Mouse (Mus musculus): ENCODE results near the gene Mcm5.

Mcm5 gene

DNA sequence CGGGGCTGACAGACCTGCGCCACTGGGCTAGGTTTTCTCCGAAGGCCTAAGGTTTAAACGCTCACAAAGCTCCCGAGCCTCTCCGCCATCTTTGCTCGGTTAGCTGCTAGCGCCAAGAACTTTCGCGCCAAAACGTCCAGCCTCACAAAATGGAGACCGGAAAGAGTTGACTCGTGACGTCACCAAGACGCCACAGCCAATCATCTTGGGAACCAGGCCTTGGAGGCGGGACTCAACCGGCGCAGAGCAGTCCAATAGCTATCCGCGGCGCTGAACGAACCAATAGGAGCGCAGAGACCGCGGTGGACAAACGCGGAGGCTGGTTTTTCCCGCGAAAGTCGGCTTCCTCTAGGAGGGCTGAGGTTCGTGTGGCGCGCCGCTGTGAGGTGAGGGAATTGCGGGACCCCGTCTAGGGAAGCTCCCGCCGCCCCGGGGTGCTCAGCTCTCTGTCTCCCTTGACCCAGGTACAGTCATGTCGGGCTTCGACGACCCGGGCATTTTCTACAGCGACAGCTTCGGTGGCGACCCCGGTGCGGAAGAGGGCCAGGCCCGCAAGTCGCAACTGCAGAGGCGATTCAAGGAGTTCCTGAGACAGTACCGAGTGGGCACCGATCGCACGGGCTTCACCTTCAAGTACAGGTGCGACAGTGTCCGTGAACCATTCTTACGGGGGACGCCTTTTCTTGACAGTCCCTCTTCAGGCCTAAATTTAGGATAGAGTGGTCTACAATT lies at the start of gene Mcm5:
Gene Mcm5 (plus strand): TSS at position 334 of the 732 bp plus-strand sequence.
- peak; percentile 99 for DNase-seq

DNA sequence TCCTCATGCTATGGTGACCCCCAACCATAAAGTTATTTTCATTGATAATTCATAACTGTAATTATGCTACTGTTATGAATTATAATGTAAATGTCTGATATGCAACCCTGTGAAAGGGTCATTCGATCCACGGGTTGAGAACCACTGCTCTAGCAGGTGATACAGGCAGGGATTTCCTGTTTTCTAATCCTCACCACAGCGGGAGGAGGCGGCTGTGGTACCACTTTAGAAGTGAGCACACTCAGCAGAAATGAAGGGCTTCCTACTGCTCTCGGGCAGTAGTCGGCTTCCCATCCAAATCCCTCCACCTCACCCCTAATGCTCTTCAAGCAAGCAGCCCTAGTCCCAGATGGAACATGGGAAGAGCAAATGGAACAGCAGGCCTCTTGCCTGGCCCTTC lies 49.3 kb upstream of the Mcm5 start:
- DNase-seq = no peak

DNA sequence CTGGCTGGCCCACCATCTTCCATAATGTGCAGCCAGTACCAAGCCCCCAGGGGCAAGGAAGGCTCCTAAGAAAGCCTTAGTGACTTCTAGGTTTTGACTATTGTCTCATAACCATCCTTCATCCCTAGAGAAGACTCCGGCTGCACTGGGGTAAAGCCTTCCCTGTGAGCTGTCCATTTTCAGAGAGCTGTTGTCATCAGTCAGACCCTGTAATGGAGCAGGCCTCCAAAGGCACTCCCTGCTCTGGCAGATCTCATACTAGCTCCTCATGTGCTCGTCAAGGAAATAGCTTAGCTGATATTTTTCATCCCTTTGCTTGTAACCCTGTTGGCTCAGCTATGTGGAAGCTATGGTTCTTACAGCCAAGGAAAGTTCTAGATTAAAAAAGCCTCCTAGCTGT lies 48.6 kb upstream of the Mcm5 start:
- no peak for DNase-seq

- no peak for DNase-seq
Measured at GRCm38 (mm10) chr8:75063290-75063689, 46.1 kb upstream of the Mcm5 start.

DNA sequence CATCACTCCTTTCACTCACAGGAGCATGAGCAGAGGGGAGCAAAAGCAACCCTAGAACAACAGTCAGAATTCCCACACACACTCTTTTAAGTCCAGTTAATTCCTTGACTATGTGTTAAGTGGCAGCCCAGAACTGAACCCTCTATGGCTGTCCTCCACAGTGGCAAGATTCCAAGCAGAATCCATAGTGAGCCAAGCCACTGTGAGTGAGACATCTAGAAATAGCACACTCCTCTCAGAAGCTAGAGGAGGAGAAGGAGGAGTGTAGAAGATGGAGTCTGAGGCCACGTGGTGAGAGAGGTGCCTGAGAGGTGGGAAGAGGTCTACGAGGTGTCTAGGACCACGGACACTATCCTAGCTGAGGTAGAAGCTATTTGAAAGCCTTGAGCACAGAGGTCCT lies 44.6 kb upstream of the Mcm5 start:
- DNase-seq = no peak

DNA sequence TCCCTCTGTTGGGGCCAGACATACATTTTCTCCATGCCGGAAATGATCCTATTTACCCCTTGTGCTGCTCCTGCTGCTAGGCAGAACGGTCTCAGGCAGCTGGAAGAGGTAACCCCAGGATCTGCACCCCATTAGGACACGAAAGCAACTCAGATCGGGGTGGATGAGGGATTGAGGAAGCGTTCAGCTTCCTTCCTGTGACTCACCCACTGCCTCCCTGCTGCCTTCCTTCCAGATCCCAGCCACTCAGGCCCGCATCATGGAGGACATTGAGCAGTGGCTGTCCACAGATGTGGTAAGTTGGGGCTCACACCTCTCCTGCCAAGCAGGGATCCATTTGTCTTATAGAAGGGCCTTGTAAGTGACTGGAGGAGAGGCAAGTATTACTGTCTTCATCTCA lies 42.1 kb upstream of the Mcm5 start:
- DNase-seq = no peak

DNA sequence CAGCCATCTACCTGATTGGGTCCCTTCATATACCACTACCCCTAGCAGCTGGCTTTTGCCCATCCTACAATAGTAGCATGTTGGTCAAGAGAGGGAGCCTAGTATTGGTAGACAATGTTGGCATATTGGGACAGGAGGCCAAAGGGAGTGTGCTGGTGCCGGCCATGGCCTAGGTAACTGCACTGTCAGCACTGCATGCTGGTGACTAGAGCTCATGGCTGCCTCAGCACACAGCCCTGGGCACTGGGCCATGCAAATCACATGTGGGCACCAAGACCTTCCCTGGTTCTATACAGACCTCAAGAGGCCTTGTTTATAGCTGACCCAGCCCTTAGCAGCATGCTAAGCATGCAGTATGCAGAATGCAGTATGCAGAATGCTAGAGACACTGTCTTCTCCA lies 39.1 kb upstream of the Mcm5 start:
- DNase-seq = no peak

DNA sequence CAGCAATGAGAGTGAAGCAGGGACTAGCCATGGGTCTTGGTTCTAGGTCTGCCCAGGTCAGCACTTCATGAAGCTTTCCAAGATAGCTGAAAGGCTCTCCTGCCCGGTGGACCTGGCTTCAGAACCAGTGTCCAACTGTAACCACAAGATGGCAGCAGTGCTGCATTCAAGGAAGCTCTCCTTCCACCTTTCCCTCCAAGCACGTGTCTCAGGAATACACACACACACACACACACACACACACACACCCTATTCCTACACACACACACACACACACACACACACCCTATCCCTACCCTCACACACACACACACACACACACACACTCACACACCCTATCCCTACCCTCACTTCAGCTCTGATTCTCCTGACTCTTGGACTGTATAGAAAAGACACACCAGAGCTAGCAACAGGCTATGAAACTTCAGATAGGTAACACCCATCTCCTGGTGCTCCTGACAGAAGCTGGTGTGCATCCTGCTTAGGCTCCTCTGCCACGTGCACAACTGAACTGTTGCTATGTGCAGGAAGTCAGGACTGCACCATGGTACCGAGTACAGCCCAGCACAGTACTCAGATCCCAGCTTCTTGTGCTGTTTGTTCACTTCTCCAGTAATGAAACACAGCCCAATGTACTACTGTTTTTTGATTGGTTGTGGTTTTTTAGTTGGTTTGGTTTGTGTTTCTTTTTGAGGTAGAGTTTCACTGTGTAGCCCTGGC lies 37.6 kb upstream of the Mcm5 start:
- DNase-seq = peak; percentile 76 to 84

GRCm38 (mm10) chr8:75074876-75075275 lies 34.5 kb upstream of the Mcm5 start:
- no peak for DNase-seq

GRCm38 (mm10) chr8:75078215-75078614 lies 31.2 kb upstream of the Mcm5 start:
- DNase-seq = no peak

GRCm38 (mm10) chr8:75078851-75079250 lies 30.5 kb upstream of the Mcm5 start:
- no peak for DNase-seq

DNA sequence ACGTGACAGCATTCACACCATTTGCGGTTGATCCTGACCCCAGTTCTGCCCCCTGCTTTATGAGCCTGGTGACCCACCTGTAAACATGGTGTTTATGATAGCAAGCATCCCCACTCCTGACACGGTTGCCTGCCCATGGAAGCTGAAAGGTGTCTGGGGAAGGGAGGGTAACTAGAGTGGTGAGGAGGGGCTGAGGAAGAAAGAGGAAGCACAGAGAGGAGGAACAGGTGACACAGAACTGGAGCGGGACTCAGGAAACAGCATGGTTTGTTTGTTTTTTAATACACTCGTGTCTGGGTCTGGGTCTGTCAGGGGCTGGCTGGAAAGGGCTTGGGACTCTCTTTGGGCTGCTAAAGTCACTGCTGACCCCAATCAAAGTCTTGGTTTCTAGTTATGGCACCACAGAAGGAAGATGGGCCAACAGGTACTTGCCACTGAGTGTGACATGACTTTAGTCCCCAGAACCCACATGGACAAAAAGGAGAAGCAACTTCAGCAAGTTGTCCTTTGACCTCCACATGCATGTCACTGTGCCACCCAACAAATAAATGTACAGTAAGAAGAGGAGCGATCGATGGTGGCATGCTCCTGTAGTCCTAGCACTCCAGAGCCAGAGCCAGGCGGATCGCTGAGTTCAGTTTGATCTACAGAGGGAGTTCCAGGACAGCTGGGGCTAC lies 27.9 kb upstream of the Mcm5 start:
- no peak for DNase-seq

DNA sequence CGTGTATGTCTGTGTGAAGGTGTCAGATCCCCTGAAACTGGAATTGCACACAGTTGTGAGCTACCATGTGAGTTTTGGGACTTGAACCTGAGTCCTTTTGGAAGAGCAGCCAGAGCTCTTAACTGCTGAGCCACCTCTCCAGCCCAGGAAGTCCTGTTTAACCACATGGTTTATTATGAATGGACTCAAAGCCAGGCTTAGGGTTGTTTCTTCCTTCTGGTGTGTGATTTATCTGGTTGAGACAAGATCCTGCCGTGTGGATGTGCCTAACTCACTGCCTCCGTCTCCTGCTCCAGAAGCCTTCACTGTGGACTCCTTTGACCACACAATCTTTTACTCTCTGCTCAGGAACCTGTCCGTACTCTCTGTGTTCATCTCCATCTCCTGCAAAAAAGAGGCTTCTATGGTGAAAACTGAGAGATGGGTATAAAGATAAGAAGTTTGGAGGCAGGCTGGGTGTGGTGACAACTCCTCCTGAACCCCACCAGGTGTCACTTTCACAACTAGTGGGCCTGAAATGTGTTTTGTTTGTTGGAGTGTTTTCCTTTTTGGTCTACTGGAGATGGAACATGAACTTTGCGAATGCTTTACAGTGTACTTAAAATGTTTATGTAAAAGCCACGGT lies 27.1 kb upstream of the Mcm5 start:
- DNase-seq = no peak

DNA sequence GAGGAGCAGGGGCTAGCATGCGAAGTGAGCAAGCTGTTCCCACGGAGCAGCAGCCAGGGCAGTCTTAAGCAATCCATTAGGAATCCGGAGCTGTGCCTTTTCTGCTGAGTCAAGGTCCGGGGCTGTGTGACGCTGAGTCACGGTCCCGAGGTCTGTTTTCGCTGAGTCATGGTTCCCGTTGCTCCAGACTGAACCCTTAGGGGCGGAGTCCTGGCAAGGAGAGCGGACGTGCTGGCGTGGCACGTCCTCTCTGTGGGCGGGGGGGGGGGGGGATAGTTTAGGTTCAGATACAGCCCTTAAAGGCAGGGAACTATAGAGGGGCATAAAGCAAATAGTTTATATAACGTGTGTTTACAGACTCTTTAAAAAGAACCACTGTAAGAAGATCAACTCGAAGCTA lies 25.5 kb upstream of the Mcm5 start:
- DNase-seq = peak; percentile 94 to 97

GRCm38 (mm10) chr8:75084382-75085064 lies 24.8 kb upstream of the Mcm5 start:
- DNase-seq = no peak

DNA sequence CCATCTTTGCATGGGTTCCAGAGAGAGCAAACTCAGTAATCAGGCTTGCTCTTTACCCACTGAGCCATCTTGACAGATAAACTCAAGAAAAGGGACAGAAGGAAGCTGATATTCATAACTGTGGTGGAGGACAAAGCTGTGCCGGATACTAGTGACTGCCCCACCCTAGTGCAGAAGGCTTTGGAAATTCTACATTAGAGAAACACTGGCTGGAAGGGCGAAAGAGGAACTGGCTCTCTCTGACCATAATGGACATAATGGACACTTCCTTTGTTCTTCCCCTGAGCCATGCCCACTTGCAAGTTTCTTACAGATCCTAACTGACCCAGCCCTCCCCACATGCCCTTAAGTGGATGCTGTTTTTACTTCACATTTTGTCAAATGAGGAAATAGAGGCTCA lies 23.4 kb upstream of the Mcm5 start:
- DNase-seq = peak in 1 of 2 experiments; percentile 45

GRCm38 (mm10) chr8:75087127-75087526 lies 22.2 kb upstream of the Mcm5 start:
- DNase-seq = no peak

GRCm38 (mm10) chr8:75088989-75089881 lies 20.1 kb upstream of the Mcm5 start:
- DNase-seq = peak; percentile 81 to 91

DNA sequence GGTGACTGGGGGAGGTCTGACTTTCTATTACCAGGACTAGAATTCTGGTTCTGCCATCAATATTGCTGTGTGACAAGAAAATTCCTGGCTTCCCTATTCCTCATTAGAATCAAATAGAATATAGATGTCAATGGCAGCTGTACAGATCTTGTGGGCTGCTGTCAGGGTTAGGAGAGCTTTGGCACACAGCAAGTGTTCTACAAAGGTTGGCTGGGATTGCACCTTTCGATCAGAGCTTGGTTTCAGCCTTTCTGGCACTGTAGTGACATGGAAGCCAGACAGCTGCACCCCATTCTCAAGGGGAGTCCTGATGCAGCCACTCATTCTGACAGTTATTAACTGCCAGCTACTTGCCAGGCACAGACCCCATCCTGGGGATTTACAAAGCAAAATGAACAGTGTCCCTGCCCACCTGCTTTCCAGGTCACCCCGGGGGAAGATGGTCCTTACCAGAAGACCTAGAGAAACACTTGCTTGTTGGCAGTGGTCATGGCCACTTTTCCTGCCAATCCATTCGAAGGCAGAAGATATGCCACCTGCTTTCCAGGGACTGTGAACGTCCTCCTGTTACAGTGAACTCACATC lies 18.5 kb upstream of the Mcm5 start:
- no peak for DNase-seq

DNA sequence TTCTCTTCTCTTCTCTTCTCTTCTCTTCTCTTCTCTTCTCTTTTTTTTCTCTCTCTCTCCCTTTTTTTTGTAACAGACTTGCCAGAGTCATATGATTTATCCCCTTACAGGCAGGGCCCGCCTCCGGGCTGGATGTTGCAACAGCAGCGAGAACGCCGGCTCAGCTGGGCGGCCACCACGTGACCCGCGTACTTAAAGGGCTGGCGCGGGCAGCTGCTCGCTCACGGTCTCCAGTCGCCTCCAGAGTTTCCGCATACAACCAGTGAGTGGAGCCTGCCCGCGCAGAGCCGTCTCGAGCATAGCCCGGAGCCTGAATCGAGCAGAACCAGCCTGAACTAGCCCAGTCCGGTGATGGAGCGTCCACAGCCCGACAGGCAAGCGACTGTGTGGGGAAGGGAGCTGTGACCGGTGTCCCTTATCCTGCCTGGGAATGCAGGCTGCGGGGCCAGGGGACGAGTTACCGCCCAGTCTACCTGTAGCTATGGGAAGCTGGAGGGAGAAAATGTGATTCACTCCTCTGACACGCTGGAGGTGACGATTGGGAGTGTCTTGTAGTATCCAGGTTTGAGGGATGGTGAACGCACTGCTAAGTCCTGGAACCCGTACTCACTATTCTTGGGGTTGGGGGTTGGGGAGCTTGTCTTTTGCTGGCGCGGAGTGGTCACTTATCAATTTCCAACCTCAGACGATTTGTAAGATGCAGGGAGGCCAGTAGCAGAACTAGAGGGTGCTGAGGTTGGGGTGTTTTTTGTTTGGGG lies 15.8 kb upstream of the Mcm5 start, which contains the start of gene Hmox1:
Gene Hmox1 (plus strand): TSS at position 223 of the 758 bp plus-strand sequence.
- peak; percentile 96 to 97 for DNase-seq

Data from lung, adult 18-20 months (tissue).